In the genomic region with DNA sequence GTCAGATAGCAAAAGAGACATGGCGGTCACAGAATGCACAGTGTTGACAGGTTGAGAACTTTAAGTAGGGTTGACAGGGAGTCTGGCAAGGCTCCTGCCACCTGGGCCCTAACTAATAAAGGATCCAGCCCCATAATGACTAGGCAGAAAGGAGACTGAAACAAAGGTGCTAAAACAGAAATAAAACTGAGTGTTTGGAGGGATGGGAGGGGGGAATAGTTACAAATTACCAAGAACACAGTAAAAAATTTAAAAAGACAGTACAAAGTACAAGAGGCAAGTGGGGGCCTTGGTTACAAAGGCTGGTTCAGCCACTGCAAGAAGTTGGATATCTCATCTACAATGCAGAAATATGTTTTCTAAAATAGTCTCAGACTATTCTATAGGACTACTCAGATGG, we compare ENCODE assay signal across 26 mouse cellular contexts.
DNase-seq lines count a peak whose midpoint lies in the region; ATAC-seq and TF ChIP-seq lines count a peak whose summit lies in the region.
"Had no signal": no experiment of that assay in that cellular context is flagged by ENCODE, and none has a peak within 500 bp of the region (broad histone marks: within the 10 kb centered on the region; RNA-seq: fewer than 3 reads in every experiment).

No protein-coding gene starts in this region.

- no peak overlapping the region for H3K27ac ChIP-seq in intestine, embryonic 15.5 days
- H3K27ac ChIP-seq in intestine, postnatal 0 days (ENCODE audit: low read depth, low read length): no peak overlapping the region
- peak overlapping the region; percentile 47 for H3K27ac ChIP-seq in kidney, adult 2 months (ENCODE audit: insufficient read depth, low read depth, low read length)
- no peak overlapping the region for H3K27ac ChIP-seq in kidney, embryonic 15.5 days
- H3K27ac ChIP-seq in hindbrain, embryonic 10.5 days: no peak overlapping the region
- H3K27ac ChIP-seq: embryonic facial prominence, embryonic 12.5 days; embryonic facial prominence, embryonic 15.5 days; gastrocnemius, adult 2 months; heart, adult 2 months; hindbrain, embryonic 14.5 days; hindbrain, postnatal 0 days had no signal

- TF ChIP-seq CTCF in intestine, postnatal 0 days (IDR thresholded peaks at IDR 0.05; ENCODE audit: low read depth): no peak
- TF ChIP-seq CTCF in kidney, adult 2 months (conservative IDR thresholded peaks at IDR 0.05; ENCODE audit: insufficient read depth, insufficient read length, low read depth, low read length): no peak

- H3K9ac ChIP-seq in intestine, embryonic 15.5 days: no peak overlapping the region
- H3K9ac ChIP-seq in intestine, postnatal 0 days (ENCODE audit: low read depth, low read length): no peak overlapping the region
- H3K9ac ChIP-seq in kidney, embryonic 15.5 days: no peak overlapping the region
- H3K9ac ChIP-seq: embryonic facial prominence, embryonic 12.5 days; embryonic facial prominence, embryonic 15.5 days; forebrain, postnatal 0 days; hindbrain, embryonic 14.5 days had no signal

- no peak for TF ChIP-seq POLR2A in kidney, adult 2 months (IDR thresholded peaks at IDR 0.05; ENCODE audit: low read depth, low read length)

- H3K27me3 ChIP-seq in intestine, embryonic 15.5 days (replicated peaks): no peaks in the 10 kb centered on the region
- no peaks in the 10 kb centered on the region for H3K27me3 ChIP-seq in intestine, postnatal 0 days (replicated peaks; ENCODE audit: control insufficient read depth, insufficient read depth, low read length)
- H3K27me3 ChIP-seq in kidney, adult 2 months (replicated peaks; ENCODE audit: control insufficient read depth, insufficient read depth, low read length): no peaks in the 10 kb centered on the region
- H3K27me3 ChIP-seq in kidney, embryonic 15.5 days: no peaks in the 10 kb centered on the region
- no peaks in the 10 kb centered on the region for H3K27me3 ChIP-seq in hindbrain, embryonic 10.5 days (ENCODE audit: insufficient read depth, poor library complexity, severe bottlenecking)
- H3K27me3 ChIP-seq: embryonic facial prominence, embryonic 12.5 days; embryonic facial prominence, embryonic 15.5 days; Patski had no signal

- no peak overlapping the region for H3K4me2 ChIP-seq in intestine, embryonic 15.5 days (replicated peaks)
- no peak overlapping the region for H3K4me2 ChIP-seq in intestine, postnatal 0 days (replicated peaks; ENCODE audit: low read depth)
- H3K4me2 ChIP-seq in kidney, embryonic 15.5 days: no peak overlapping the region
- H3K4me2 ChIP-seq: embryonic facial prominence, embryonic 12.5 days; embryonic facial prominence, embryonic 15.5 days; heart, embryonic 11.5 days; hindbrain, embryonic 14.5 days had no signal

- H3K36me3 ChIP-seq in intestine, embryonic 15.5 days: no peaks in the 10 kb centered on the region
- 0 out of 2 replicates have a peak, but pooled peaks cover 1% of the 10 kb centered on the region for H3K36me3 ChIP-seq in intestine, postnatal 0 days (ENCODE audit: control insufficient read depth, insufficient read depth)
- no peaks in the 10 kb centered on the region; the same call in 1 of the 2 replicates for H3K36me3 ChIP-seq in kidney, adult 2 months (ENCODE audit: control insufficient read depth, insufficient read depth, low read length)
- no peaks in the 10 kb centered on the region for H3K36me3 ChIP-seq in kidney, embryonic 15.5 days
- no peaks in the 10 kb centered on the region for H3K36me3 ChIP-seq in hindbrain, embryonic 10.5 days
- H3K36me3 ChIP-seq: embryonic facial prominence, embryonic 12.5 days; embryonic facial prominence, embryonic 15.5 days had no signal

- no peak overlapping the region for H3K4me3 ChIP-seq in intestine, embryonic 15.5 days (replicated peaks)
- no peak overlapping the region for H3K4me3 ChIP-seq in intestine, postnatal 0 days (ENCODE audit: low read depth, low read length)
- H3K4me3 ChIP-seq in kidney, adult 2 months (ENCODE audit: insufficient read depth, low read depth, low read length): no peak overlapping the region
- no peak overlapping the region for H3K4me3 ChIP-seq in kidney, embryonic 15.5 days (replicated peaks)
- H3K4me3 ChIP-seq in hindbrain, embryonic 10.5 days: no peak overlapping the region
- H3K4me3 ChIP-seq: embryonic facial prominence, embryonic 12.5 days; embryonic facial prominence, embryonic 15.5 days; gastrocnemius, adult 2 months; heart, adult 2 months had no signal

- peak; percentile 36; the same call in 1 of the 2 replicates for ATAC-seq in intestine, embryonic 15.5 days
- ATAC-seq in intestine, postnatal 0 days: no peak
- ATAC-seq in kidney, embryonic 15.5 days (replicated peaks; ENCODE audit: low FRiP score): no peak
- ATAC-seq: forebrain, embryonic 14.5 days; forebrain, postnatal 0 days; hindbrain, postnatal 0 days; Patski had no signal

- WGBS in intestine, embryonic 15.5 days: 91% methylated on average over 1 of the region's 1 CpGs
- 87% methylated on average over 1 of the region's 1 CpGs for WGBS in intestine, postnatal 0 days
- WGBS in kidney, adult 2 months: 64% methylated on average over 1 of the region's 1 CpGs
- WGBS in kidney, embryonic 15.5 days: 83% methylated on average over 1 of the region's 1 CpGs
- 84% methylated on average over 1 of the region's 1 CpGs for WGBS in hindbrain, embryonic 10.5 days

- no peaks in the 10 kb centered on the region for H3K4me1 ChIP-seq in intestine, embryonic 15.5 days (replicated peaks)
- H3K4me1 ChIP-seq in intestine, postnatal 0 days (replicated peaks; ENCODE audit: control insufficient read depth, insufficient read depth, low read length): no peaks in the 10 kb centered on the region
- H3K4me1 ChIP-seq in kidney, adult 2 months (ENCODE audit: control insufficient read depth, insufficient read depth, low read length): peaks cover 3% of the 10 kb centered on the region; the same call in 1 of the 2 replicates
- H3K4me1 ChIP-seq in kidney, embryonic 15.5 days: no peaks in the 10 kb centered on the region
- no peaks in the 10 kb centered on the region for H3K4me1 ChIP-seq in hindbrain, embryonic 10.5 days (replicated peaks)
- H3K4me1 ChIP-seq: embryonic facial prominence, embryonic 12.5 days; embryonic facial prominence, embryonic 15.5 days had no signal

- peak; percentile 67 for DNase-seq in kidney, adult 2 months
- DNase-seq in kidney, adult 9 months: peak; percentile 70
- DNase-seq in kidney, postnatal 36 days: peak; percentile 36 to 37
- no peak for DNase-seq in right cerebral cortex, postnatal 25 days
- no peak for DNase-seq in hindbrain, embryonic 10.5 days (ENCODE audit: low spot score)
- DNase-seq: adrenal gland, postnatal 14 days; B cell, adult 2 months; cerebellum, adult 11 months; cerebellum, adult 2 months; cerebellum, adult 9-11 months; cerebellum, postnatal 25 days; forebrain, postnatal 0 days; gastrocnemius, adult 2 months; gastrocnemius, postnatal 25 days; heart, adult 2 months had no signal

- H3K9me3 ChIP-seq in intestine, embryonic 15.5 days: no peaks in the 10 kb centered on the region
- H3K9me3 ChIP-seq in intestine, postnatal 0 days (ENCODE audit: control insufficient read depth): no peaks in the 10 kb centered on the region
- H3K9me3 ChIP-seq in kidney, embryonic 15.5 days (replicated peaks): no peaks in the 10 kb centered on the region
- no peaks in the 10 kb centered on the region for H3K9me3 ChIP-seq in hindbrain, embryonic 10.5 days
- H3K9me3 ChIP-seq: embryonic facial prominence, embryonic 12.5 days; embryonic facial prominence, embryonic 15.5 days; G1E had no signal

Comparison
In these comparisons a context has a peak if more than half of its experiments do, and no peak if none do; other contexts are left out.
1. DNase-seq: peak in kidney, adult 2 months (single experiment), kidney, adult 9 months (single experiment) and kidney, postnatal 36 days (2 of 2); none in right cerebral cortex, postnatal 25 days (single experiment) and hindbrain, embryonic 10.5 days (single experiment).